Mouse (Mus musculus) T-helper 17 cell (primary cell): ENCODE data around the gene Pygo2.

Experiments
- in situ Hi-C, 2 experiments: fragments of 300-600 bp; cut with MboI, MseI; formaldehyde crosslinking; loops; 1 replicate in 1 of 2; 2 replicates in 1 of 2; pipeline ENCODE4 v1.15.1; 2025; ENCODE audit warnings: high pct_unique_total_duplicates in 2 of 2

The Pygo2 gene

GRCm38 (mm10) chr3:89455786-89456285 is 25.8 kb downstream of the Pygo2 start:
- in situ Hi-C loops, result no loop called here

- in situ Hi-C loops, result no loop called here
Observed at GRCm38 (mm10) chr3:89456726-89457665, 27.0 kb downstream of the Pygo2 start.

GRCm38 (mm10) chr3:89458372-89458964 is 28.5 kb downstream of the Pygo2 start:
- in situ Hi-C loops, result no loop called here

GRCm38 (mm10) chr3:89458965-89459807 is 29.2 kb downstream of the Pygo2 start:
- in situ Hi-C loops, result no loop called here

- in situ Hi-C loops, result no loop called here
Observed at GRCm38 (mm10) chr3:89468268-89468667, 38.3 kb downstream of the Pygo2 start.

- in situ Hi-C loops, result no loop called here
Observed at GRCm38 (mm10) chr3:89472280-89472679, 42.3 kb downstream of the Pygo2 start.

GRCm38 (mm10) chr3:89473838-89474237 is 43.8 kb downstream of the Pygo2 start:
- in situ Hi-C loops, result no loop called here

- in situ Hi-C loops, result no loop called here
Observed at GRCm38 (mm10) chr3:89479055-89479454, 49.0 kb downstream of the Pygo2 start.

GRCm38 (mm10) chr3:89481488-89481887 is 51.5 kb downstream of the Pygo2 start:
- in situ Hi-C loops, result loop anchor here (5.0 to 10.0 kb wide), 3 partner anchors 34 to 164 kb away; partner anchors contain the start of gene Adam15 (in 2 of the 2)

- in situ Hi-C loops, result loop anchor here (5.0 to 10.0 kb wide), 3 partner anchors 35 to 165 kb away; partner anchors contain the start of gene Adam15 (in 2 of the 2)
Observed at GRCm38 (mm10) chr3:89482249-89482648, 52.2 kb downstream of the Pygo2 start.
